Mouse (Mus musculus) lung, adult 2 months (tissue): ENCODE data around the gene Gm45213.

Experiments used
- CTCF ChIP-seq: fragments of 200-500 bp; IDR thresholded peaks from 2 replicates; pipeline ENCODE4 v1.5.1; 2011; ENCODE audit warnings: mild to moderate bottlenecking, low read length, control low read depth; ENCODE audit not compliant: insufficient read depth
- POLR2A ChIP-seq: fragments of 200-500 bp; IDR thresholded peaks from 2 replicates; pipeline ENCODE4 v1.6.1; 2011; ENCODE audit warnings: low read depth, mild to moderate bottlenecking, control low read depth, low read length, borderline replicate concordance; ENCODE audit errors: extremely low read depth

GRCm38 (mm10) chr7:66111211-66111610, 67.8 kb downstream of the Gm45213 start:
- no peak for TF ChIP-seq CTCF
- no peak for TF ChIP-seq POLR2A
